8 mouse cellular contexts compared by ENCODE assay signal in genomic region chr5:117114581-117115192, GRCm38 (mm10). TPM values are rescaled to one million over a fixed set of nuclear protein-coding genes. Genes with fewer than 3 reads are reported as not detected.
DNase-seq lines count a peak whose midpoint lies in the region; ATAC-seq lines count a peak whose summit lies in the region.

No protein-coding gene starts in this region.

- DNase-seq in heart, adult 9 months (ENCODE audit: low spot score in 2 of 2), result peak; percentile 18 to 33
- no peak for DNase-seq in heart, adult 8-10 months (ENCODE audit: low spot score)
- DNase-seq in ES-CJ7 (ENCODE audit: low read depth, low spot score), result peak; percentile 42
- DNase-seq in right cerebral cortex, postnatal 10 days (ENCODE audit: low spot score in 2 of 2), result no peak
- DNase-seq in right cerebral cortex, adult 18-20 months, result no peak

- H3K4me3 ChIP-seq in erythroblast, embryonic 14.5 days (replicated peaks), result peak overlapping the region; percentile 98
- peak overlapping the region; percentile 74 for H3K4me3 ChIP-seq in kidney, embryonic 14.5 days (ENCODE audit: low read length)
- peak overlapping the region; percentile 96 for H3K4me3 ChIP-seq in midbrain, embryonic 12.5 days

- no peak for ATAC-seq in kidney, embryonic 14.5 days (ENCODE audit: low FRiP score, low TSS enrichment)
- no peak for ATAC-seq in midbrain, embryonic 12.5 days (ENCODE audit: low FRiP score, low read depth)

- H3K36me3 ChIP-seq in erythroblast, embryonic 14.5 days (ENCODE audit: control insufficient read depth), result peaks cover 43% of the 10 kb centered on the region
- H3K36me3 ChIP-seq in kidney, embryonic 14.5 days (ENCODE audit: control insufficient read depth, insufficient read depth, low read length), result peaks cover 32% of the 10 kb centered on the region
- peaks cover 39% of the 10 kb centered on the region for H3K36me3 ChIP-seq in midbrain, embryonic 12.5 days

- peak overlapping the region; percentile 89 for H3K9ac ChIP-seq in kidney, embryonic 14.5 days (ENCODE audit: low read depth, low read length)
- peak overlapping the region; percentile 89 for H3K9ac ChIP-seq in midbrain, embryonic 12.5 days (replicated peaks)

- H3K4me2 ChIP-seq in kidney, embryonic 14.5 days (replicated peaks; ENCODE audit: low read depth, low read length), result peak overlapping the region; percentile 65
- peak overlapping the region; percentile 96 for H3K4me2 ChIP-seq in midbrain, embryonic 12.5 days (replicated peaks)

- peaks cover 52% of the 10 kb centered on the region for H3K4me1 ChIP-seq in erythroblast, embryonic 14.5 days (ENCODE audit: control insufficient read depth)
- H3K4me1 ChIP-seq in kidney, embryonic 14.5 days (ENCODE audit: control insufficient read depth, insufficient read depth, low read length), result 0 out of 2 replicates have a peak, but pooled peaks cover 3% of the 10 kb centered on the region
- H3K4me1 ChIP-seq in midbrain, embryonic 12.5 days, result 0 out of 2 replicates have a peak, but pooled peaks cover 5% of the 10 kb centered on the region

- WGBS in kidney, embryonic 14.5 days, result 6% methylated on average over 16 of the region's 16 CpGs
- WGBS in midbrain, embryonic 12.5 days, result 4% methylated on average over 16 of the region's 16 CpGs

- H3K9me3 ChIP-seq in erythroblast, embryonic 14.5 days (ENCODE audit: control insufficient read depth, low read length), result no peaks in the 10 kb centered on the region
- H3K9me3 ChIP-seq in kidney, embryonic 14.5 days (ENCODE audit: control insufficient read depth, low read length), result no peaks in the 10 kb centered on the region
- H3K9me3 ChIP-seq in midbrain, embryonic 12.5 days, result no peaks in the 10 kb centered on the region

- H3K27me3 ChIP-seq in erythroblast, embryonic 14.5 days (ENCODE audit: control insufficient read depth), result no peaks in the 10 kb centered on the region
- no peaks in the 10 kb centered on the region for H3K27me3 ChIP-seq in kidney, embryonic 14.5 days (ENCODE audit: control insufficient read depth, insufficient read depth, low read length)
- H3K27me3 ChIP-seq in midbrain, embryonic 12.5 days, result no peaks in the 10 kb centered on the region

- peak overlapping the region; percentile 53; the same call in 1 of the 2 replicates for H3K27ac ChIP-seq in kidney, embryonic 14.5 days (ENCODE audit: low read depth, low read length)
- peak overlapping the region; percentile 85 for H3K27ac ChIP-seq in midbrain, embryonic 12.5 days (replicated peaks)

RNA-seq across cellular contexts. Expression of gene Suds3, which starts 1.2 kb away (rescaled TPM):
- total RNA-seq in heart, adult 8-10 months (2022), result 100 to 1,000 TPM in 1 of 4 experiments, 10 to 100 TPM in 3; 75.9 to 101 (median 94.1) TPM
- polyA plus RNA-seq in erythroblast, embryonic 14.5 days (2012), result 8.0 and 8.8 TPM in 2 replicates
- polyA plus RNA-seq in kidney, embryonic 14.5 days (2014; fragmentation: Nextera tagmentation; extraction: Ambion mirVana), result 49.2 and 70.7 TPM in 2 replicates
- polyA plus RNA-seq in midbrain, embryonic 12.5 days (2016; fragmentation: Nextera tagmentation; extraction: Ambion mirVana), result 116 and 118 TPM in 2 replicates

RNA-seq across cellular contexts. Expression of gene Taok3, which starts 5.2 kb away (rescaled TPM):
- total RNA-seq in heart, adult 8-10 months (2022), result 1 to 10 TPM; 6.1 to 8.4 (median 6.3) TPM
- polyA plus RNA-seq in erythroblast, embryonic 14.5 days (2012), result 5.1 and 5.4 TPM in 2 replicates
- 11.7 and 16.3 TPM in 2 replicates for polyA plus RNA-seq in kidney, embryonic 14.5 days (2014; fragmentation: Nextera tagmentation; extraction: Ambion mirVana)
- polyA plus RNA-seq in midbrain, embryonic 12.5 days (2016; fragmentation: Nextera tagmentation; extraction: Ambion mirVana), result 28.3 and 28.9 TPM in 2 replicates

Comparison
In these comparisons a context has a peak if more than half of its experiments do, and no peak if none do; other contexts are left out.
1. DNase-seq: peak in heart, adult 9 months (2 of 2) and ES-CJ7 (single experiment); none in heart, adult 8-10 months (single experiment), right cerebral cortex, postnatal 10 days (0 of 2) and right cerebral cortex, adult 18-20 months (single experiment).
2. Peak in every context shown above with its lines, with median percentiles within 50 percentile points of each other: H3K4me3 ChIP-seq.